Mouse (Mus musculus): Measurements from ENCODE around the gene Lrch1. TPM values are rescaled to one million over a fixed set of nuclear protein-coding genes. Genes with fewer than 3 reads are reported as not detected.

Lrch1 gene
- total and polyA plus RNA-seq, 3 experiments, result 2.8 to 6.1 TPM; not detected in 1

DNA sequence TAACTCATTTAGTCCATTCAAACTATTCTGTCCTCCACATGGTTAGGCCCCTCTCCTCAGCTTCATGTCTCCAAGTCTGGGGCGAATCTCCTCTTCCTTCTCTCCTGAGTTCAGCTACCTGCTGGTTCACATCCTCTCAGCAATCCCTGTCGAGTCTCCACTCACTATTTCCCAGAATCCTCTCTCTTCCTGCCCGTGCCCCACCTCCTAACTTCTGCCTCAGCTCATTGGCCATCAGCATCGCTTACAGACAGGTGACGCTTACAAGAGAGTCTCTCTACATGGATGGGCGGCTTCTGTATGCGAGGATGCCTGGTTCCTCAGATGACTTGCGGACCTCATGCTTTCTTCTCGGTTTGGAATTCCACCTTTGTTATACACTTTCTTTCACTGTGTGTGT, 86.2 kb downstream of the Lrch1 start:
- H3K79me2 ChIP-seq (ENCODE audit: control insufficient read depth, insufficient read depth, low read length, poor library complexity), result 0 out of 2 replicates have a peak, but pooled peaks cover 2% of the 10 kb centered on the region
- no peak overlapping the region for H3K27ac ChIP-seq (ENCODE audit: control insufficient read depth, low read depth, low read length)
- H3K4me1 ChIP-seq (ENCODE audit: control insufficient read depth in 1 of 2, insufficient read depth in 2 of 2, low read length in 2 of 2), result no peaks in the 10 kb centered on the region
- H3K9me3 ChIP-seq (replicated peaks; ENCODE audit: insufficient read depth, low read length), result no peaks in the 10 kb centered on the region
- no peak for TF ChIP-seq CHD1 (IDR thresholded peaks at IDR 0.05; ENCODE audit: low read depth, low read length)
- no peak for TF ChIP-seq POLR2AphosphoS5 (IDR thresholded peaks at IDR 0.05; ENCODE audit: borderline replicate concordance, low read depth, low read length)
- no peak for TF ChIP-seq MXI1 (IDR thresholded peaks at IDR 0.05; ENCODE audit: low read depth, low read length)
- TF ChIP-seq JUND (IDR thresholded peaks at IDR 0.05; ENCODE audit: low read depth, low read length), result no peak
- TF ChIP-seq NELFE (IDR thresholded peaks at IDR 0.05; ENCODE audit: low read depth, low read length), result no peak
- no peak for TF ChIP-seq ZNF384 (IDR thresholded peaks at IDR 0.05; ENCODE audit: low read depth, low read length)
- TF ChIP-seq ZKSCAN1 (IDR thresholded peaks at IDR 0.05; ENCODE audit: low read depth, low read length), result no peak
- TF ChIP-seq MAX (IDR thresholded peaks at IDR 0.05; ENCODE audit: low read length), result no peak
- no peak for TF ChIP-seq E2F4 (IDR thresholded peaks at IDR 0.05; ENCODE audit: borderline replicate concordance, low read depth, low read length)
- TF ChIP-seq USF1 (IDR thresholded peaks at IDR 0.05; ENCODE audit: low read depth, low read length), result no peak
- no peak for TF ChIP-seq GABPA (IDR thresholded peaks at IDR 0.05; ENCODE audit: low read depth, low read length)
- TF ChIP-seq MAZ (IDR thresholded peaks at IDR 0.05; ENCODE audit: low read depth, low read length), result no peak
- no peak for TF ChIP-seq MYB (IDR thresholded peaks at IDR 0.05; ENCODE audit: low read depth, low read length)
- no peak for TF ChIP-seq KAT2A (conservative IDR thresholded peaks at IDR 0.05; ENCODE audit: low read depth, low read length)
- no peak for TF ChIP-seq UBTF (IDR thresholded peaks at IDR 0.05; ENCODE audit: borderline replicate concordance, insufficient read depth, low read depth, low read length)
- no peak for TF ChIP-seq MYC (IDR thresholded peaks at IDR 0.05; ENCODE audit: low read depth, low read length)
- TF ChIP-seq ZC3H11A (IDR thresholded peaks at IDR 0.05; ENCODE audit: low read depth, low read length), result no peak
- no peak for TF ChIP-seq POLR2A (IDR thresholded peaks at IDR 0.05; ENCODE audit: control insufficient read depth in 1 of 2, insufficient read depth in 1 of 2, low read depth in 1 of 2, low read length in 2 of 2, poor library complexity in 1 of 2)
- TF ChIP-seq SIN3A (IDR thresholded peaks at IDR 0.05; ENCODE audit: low read length), result no peak
- no peak for TF ChIP-seq GATA1 (IDR thresholded peaks at IDR 0.05; ENCODE audit: low read depth, low read length)
- no peak overlapping the region for H3K9ac ChIP-seq (ENCODE audit: control insufficient read depth, low read depth, low read length, poor library complexity, severe bottlenecking)
- no peaks in the 10 kb centered on the region for H3K36me3 ChIP-seq (ENCODE audit: control insufficient read depth in 1 of 2, insufficient read depth in 2 of 2, low read length in 2 of 2)
- H3K27me3 ChIP-seq (ENCODE audit: control insufficient read depth in 1 of 2, insufficient read depth in 2 of 2, low read length in 2 of 2), result no peaks in the 10 kb centered on the region
- no peak for DNase-seq (ENCODE audit: low read depth, low spot score)
- no peak overlapping the region for H3K4me3 ChIP-seq (ENCODE audit: control insufficient read depth in 1 of 2, insufficient read depth in 1 of 2, low read depth in 2 of 2, low read length in 2 of 2)

DNA sequence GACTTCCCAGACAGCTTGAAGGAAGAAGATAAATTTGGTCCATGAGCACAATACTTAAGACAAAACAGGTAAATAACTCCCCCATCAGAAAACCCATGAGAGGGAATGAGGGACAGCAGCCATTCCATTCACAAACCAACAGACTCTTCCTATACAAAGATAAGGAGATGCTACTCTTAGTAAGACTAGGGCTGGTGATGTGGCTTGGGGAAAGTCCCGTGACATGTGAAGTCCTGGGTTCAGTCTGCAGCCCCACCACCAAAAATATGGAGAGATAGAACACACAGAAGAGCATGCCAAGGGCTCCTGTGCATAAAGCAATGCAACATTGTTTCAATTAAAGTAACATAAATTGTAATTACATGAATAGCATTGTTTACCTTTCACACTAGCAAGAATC, 88.5 kb downstream of the Lrch1 start:
- H3K27me3 ChIP-seq (ENCODE audit: control insufficient read depth in 1 of 2, insufficient read depth in 2 of 2, low read length in 2 of 2), result no peaks in the 10 kb centered on the region
- H3K79me2 ChIP-seq (ENCODE audit: control insufficient read depth, insufficient read depth, low read length, poor library complexity), result no peaks in the 10 kb centered on the region
- no peak overlapping the region for H3K9ac ChIP-seq (ENCODE audit: control insufficient read depth, low read depth, low read length, poor library complexity, severe bottlenecking)
- no peak overlapping the region for H3K27ac ChIP-seq (ENCODE audit: control insufficient read depth, low read depth, low read length)
- H3K9me3 ChIP-seq (replicated peaks; ENCODE audit: insufficient read depth, low read length), result no peaks in the 10 kb centered on the region
- no peak for DNase-seq (ENCODE audit: low read depth, low spot score)
- TF ChIP-seq ETS1 (IDR thresholded peaks at IDR 0.05; ENCODE audit: low read depth, low read length) (no peak), CTCF (IDR thresholded peaks at IDR 0.05 in 2 of 3, conservative IDR thresholded peaks at IDR 0.05 in 1 of 3; ENCODE audit: control insufficient read depth in 1 of 3, insufficient read depth in 1 of 3, low read depth in 2 of 3, low read length in 3 of 3, poor library complexity in 1 of 3, severe bottlenecking in 1 of 3) (no peak), HCFC1 (IDR thresholded peaks at IDR 0.05; ENCODE audit: low read depth, low read length) (no peak), CHD2 (IDR thresholded peaks at IDR 0.05; ENCODE audit: low read length) (no peak), ELF1 (IDR thresholded peaks at IDR 0.05; ENCODE audit: low read depth, low read length) (no peak), EP300 (IDR thresholded peaks at IDR 0.05; ENCODE audit: low read depth in 1 of 2, low read length in 2 of 2) (no peak), TAL1 (IDR thresholded peaks at IDR 0.05; ENCODE audit: low read length) (no peak), POLR2AphosphoS2 (IDR thresholded peaks at IDR 0.05; ENCODE audit: low read length) (no peak), KAT2A (conservative IDR thresholded peaks at IDR 0.05; ENCODE audit: low read depth, low read length) (no peak), UBTF (IDR thresholded peaks at IDR 0.05; ENCODE audit: borderline replicate concordance, insufficient read depth, low read depth, low read length) (no peak), USF2 (IDR thresholded peaks at IDR 0.05; ENCODE audit: borderline replicate concordance in 1 of 2, insufficient read depth in 1 of 2, low read depth in 1 of 2, low read length in 2 of 2) (no peak), MAFK (IDR thresholded peaks at IDR 0.05; ENCODE audit: borderline replicate concordance, low read depth, low read length) (no peak), SMC3 (IDR thresholded peaks at IDR 0.05; ENCODE audit: low read depth, low read length) (no peak), E2F4 (IDR thresholded peaks at IDR 0.05; ENCODE audit: borderline replicate concordance, low read depth, low read length) (no peak), RAD21 (IDR thresholded peaks at IDR 0.05; ENCODE audit: low read depth, low read length) (no peak), USF1 (IDR thresholded peaks at IDR 0.05; ENCODE audit: low read depth, low read length) (no peak), ZNF384 (IDR thresholded peaks at IDR 0.05; ENCODE audit: low read depth, low read length) (no peak), JUND (IDR thresholded peaks at IDR 0.05; ENCODE audit: low read depth, low read length) (no peak), MYC (IDR thresholded peaks at IDR 0.05; ENCODE audit: low read depth, low read length) (no peak), GABPA (IDR thresholded peaks at IDR 0.05; ENCODE audit: low read depth, low read length) (no peak)
- no peaks in the 10 kb centered on the region for H3K4me1 ChIP-seq (ENCODE audit: control insufficient read depth in 1 of 2, insufficient read depth in 2 of 2, low read length in 2 of 2)
- no peak overlapping the region for H3K4me3 ChIP-seq (ENCODE audit: control insufficient read depth in 1 of 2, insufficient read depth in 1 of 2, low read depth in 2 of 2, low read length in 2 of 2)
- H3K36me3 ChIP-seq (ENCODE audit: control insufficient read depth in 1 of 2, insufficient read depth in 2 of 2, low read length in 2 of 2), result peaks cover 0 to 3% of the 10 kb centered on the region in 2 experiments; a peak in 1 of 4 replicates
